Mouse (Mus musculus) right cerebral cortex, postnatal 36 days (tissue): ENCODE data around the gene Spata6.

Experiments
- DNase-seq, 2 experiments: peaks; one replicate each; pipeline ENCODE4 v3.0.0; 2022; ENCODE audit warnings: low spot score in 2 of 2, mixed read lengths in 1 of 2

Gene Spata6

GRCm38 (mm10) chr4:111838882-111839281, 119.1 kb downstream of the Spata6 start:
- DNase-seq = no peak

GRCm38 (mm10) chr4:111852626-111853025, 132.8 kb downstream of the Spata6 start:
- DNase-seq = no peak

GRCm38 (mm10) chr4:111866701-111867100, 146.9 kb downstream of the Spata6 start:
- peak in 1 of 2 experiments; percentile 12 for DNase-seq

GRCm38 (mm10) chr4:111867743-111868401, 148.1 kb downstream of the Spata6 start:
- DNase-seq = no peak
